Mouse (Mus musculus): ENCODE measurements around the gene Gm5089.

- TF ChIP-seq CTCF (IDR thresholded peaks at IDR 0.05), result no peak
- no peak for TF ChIP-seq POLR2A (IDR thresholded peaks at IDR 0.05; ENCODE audit: insufficient read depth, low read depth, low read length)
Measured at GRCm38 (mm10) chr14:122401886-122402285, 49.0 kb downstream of the Gm5089 start.

All from heart, adult 2 months (tissue).